Comparison of ENCODE assay signal across 17 mouse cellular contexts in genomic region chr4:140707615-140708014, GRCm38 (mm10). TPM values are rescaled to one million over a fixed set of nuclear protein-coding genes. Genes with fewer than 3 reads are reported as not detected.
DNase-seq lines count a peak whose midpoint lies in the region; ATAC-seq lines count a peak whose summit lies in the region.
"Had no signal": no experiment of that assay in that cellular context is flagged by ENCODE, and none has a peak within 500 bp of the region (broad histone marks: within the 10 kb centered on the region; RNA-seq: fewer than 3 reads in every experiment).

No protein-coding gene starts in this region.

- H3K4me3 ChIP-seq in limb, embryonic 12.5 days (replicated peaks): no peak overlapping the region
- no peak overlapping the region for H3K4me3 ChIP-seq in limb, embryonic 10.5 days
- no peak overlapping the region for H3K4me3 ChIP-seq in intestine, embryonic 14.5 days (ENCODE audit: low read depth, low read length)
- no peak overlapping the region for H3K4me3 ChIP-seq in neural tube, embryonic 13.5 days
- H3K4me3 ChIP-seq: hindbrain, embryonic 15.5 days; left cerebral cortex, adult 2 months; limb, embryonic 15.5 days; midbrain, embryonic 13.5 days had no signal

- DNase-seq in gastrocnemius, adult 8-10 months (ENCODE audit: low spot score in 2 of 2): peak; percentile 42 to 55
- no peak for DNase-seq in gastrocnemius, postnatal 4 days (ENCODE audit: low spot score in 2 of 2)
- DNase-seq in limb, embryonic 10.5 days (ENCODE audit: low spot score): no peak
- DNase-seq in intestine, embryonic 14.5 days (ENCODE audit: low spot score): no peak
- DNase-seq in adipocyte (ENCODE audit: low spot score): no peak
- DNase-seq: adrenal gland, postnatal 36 days; cerebellum, postnatal 14 days; retina, postnatal 1 day had no signal

- no peak overlapping the region for H3K4me2 ChIP-seq in limb, embryonic 12.5 days
- no peak overlapping the region for H3K4me2 ChIP-seq in intestine, embryonic 14.5 days (ENCODE audit: low read length)
- no peak overlapping the region for H3K4me2 ChIP-seq in neural tube, embryonic 13.5 days
- H3K4me2 ChIP-seq: hindbrain, embryonic 15.5 days; limb, embryonic 15.5 days; midbrain, embryonic 13.5 days had no signal

- no peak for ATAC-seq in limb, embryonic 12.5 days (ENCODE audit: insufficient number of reproducible peaks, insufficient read depth, low FRiP score, low TSS enrichment, low read depth)
- no peak for ATAC-seq in intestine, embryonic 14.5 days (replicated peaks; ENCODE audit: low FRiP score, low TSS enrichment, low read depth)
- no peak for ATAC-seq in neural tube, embryonic 13.5 days (ENCODE audit: low read depth)
- ATAC-seq: midbrain, embryonic 13.5 days had no signal

- H3K27me3 ChIP-seq in limb, embryonic 12.5 days: no peaks in the 10 kb centered on the region
- H3K27me3 ChIP-seq in limb, embryonic 10.5 days (ENCODE audit: low read depth, poor library complexity, severe bottlenecking): no peaks in the 10 kb centered on the region
- H3K27me3 ChIP-seq in intestine, embryonic 14.5 days (replicated peaks; ENCODE audit: control insufficient read depth, insufficient read depth, low read length): no peaks in the 10 kb centered on the region
- H3K27me3 ChIP-seq in neural tube, embryonic 13.5 days: no peaks in the 10 kb centered on the region
- H3K27me3 ChIP-seq: hindbrain, embryonic 15.5 days; limb, embryonic 15.5 days; midbrain, embryonic 13.5 days had no signal

- H3K9me3 ChIP-seq in limb, embryonic 12.5 days: no peaks in the 10 kb centered on the region
- no peaks in the 10 kb centered on the region for H3K9me3 ChIP-seq in limb, embryonic 10.5 days (replicated peaks)
- no peaks in the 10 kb centered on the region for H3K9me3 ChIP-seq in intestine, embryonic 14.5 days (ENCODE audit: control insufficient read depth, low read length)
- H3K9me3 ChIP-seq in neural tube, embryonic 13.5 days: no peaks in the 10 kb centered on the region
- H3K9me3 ChIP-seq: hindbrain, embryonic 15.5 days; limb, embryonic 15.5 days; midbrain, embryonic 13.5 days had no signal

- WGBS in limb, embryonic 12.5 days: 82% methylated on average over 4 of the region's 4 CpGs
- WGBS in limb, embryonic 10.5 days: 87% methylated on average over 4 of the region's 4 CpGs
- 67% methylated on average over 4 of the region's 4 CpGs for WGBS in intestine, embryonic 14.5 days
- WGBS in neural tube, embryonic 13.5 days: 84% methylated on average over 4 of the region's 4 CpGs

- H3K9ac ChIP-seq in limb, embryonic 12.5 days (replicated peaks): 0 out of 2 replicates have a peak overlapping the region, but pooled peaks have one; percentile 8
- no peak overlapping the region for H3K9ac ChIP-seq in intestine, embryonic 14.5 days (ENCODE audit: low read length)
- H3K9ac ChIP-seq in neural tube, embryonic 13.5 days: peak overlapping the region; percentile 52; the same call in 1 of the 2 replicates
- H3K9ac ChIP-seq: hindbrain, embryonic 15.5 days; limb, embryonic 15.5 days; midbrain, embryonic 13.5 days had no signal

- peaks cover 87% of the 10 kb centered on the region for H3K36me3 ChIP-seq in limb, embryonic 12.5 days
- peaks cover 97% of the 10 kb centered on the region for H3K36me3 ChIP-seq in limb, embryonic 10.5 days
- H3K36me3 ChIP-seq in intestine, embryonic 14.5 days (ENCODE audit: control insufficient read depth, insufficient read depth, low read length): peaks cover 68% of the 10 kb centered on the region
- H3K36me3 ChIP-seq in neural tube, embryonic 13.5 days: peaks cover 78% of the 10 kb centered on the region

- H3K4me1 ChIP-seq in limb, embryonic 12.5 days (replicated peaks): peaks cover 52% of the 10 kb centered on the region
- peaks cover 56% of the 10 kb centered on the region for H3K4me1 ChIP-seq in limb, embryonic 10.5 days
- H3K4me1 ChIP-seq in intestine, embryonic 14.5 days (replicated peaks; ENCODE audit: control insufficient read depth, insufficient read depth, low read length): peaks cover 28% of the 10 kb centered on the region
- H3K4me1 ChIP-seq in neural tube, embryonic 13.5 days (replicated peaks): peaks cover 85% of the 10 kb centered on the region

- no peak overlapping the region for H3K27ac ChIP-seq in limb, embryonic 12.5 days
- H3K27ac ChIP-seq in limb, embryonic 10.5 days: no peak overlapping the region
- H3K27ac ChIP-seq in intestine, embryonic 14.5 days (ENCODE audit: low read depth): peak overlapping the region; percentile 27; the same call in 1 of the 2 replicates
- 0 out of 2 replicates have a peak overlapping the region, but pooled peaks have one; percentile 13 for H3K27ac ChIP-seq in neural tube, embryonic 13.5 days (replicated peaks)
- H3K27ac ChIP-seq: hindbrain, embryonic 15.5 days; left cerebral cortex, adult 2 months; limb, embryonic 15.5 days; midbrain, embryonic 13.5 days had no signal

RNA-seq across cellular contexts. Expression of gene Rcc2, which starts 7.3 kb away (rescaled TPM):
- total RNA-seq in gastrocnemius, adult 8-10 months (2022): 1 to 10 TPM; 6.0 to 7.8 (median 6.4) TPM
- 10 to 100 TPM; 43.3 to 44.1 TPM for total RNA-seq in gastrocnemius, postnatal 4 days (2021)
- polyA plus RNA-seq in limb, embryonic 12.5 days (2016; fragmentation: Nextera tagmentation; extraction: Ambion mirVana): 75.8 and 139 TPM in 2 replicates
- 70.6 and 95.2 TPM in 2 replicates for polyA plus RNA-seq in limb, embryonic 10.5 days (2016; fragmentation: Nextera tagmentation; extraction: Ambion mirVana)
- polyA plus RNA-seq in intestine, embryonic 14.5 days (2014; fragmentation: Nextera tagmentation; extraction: Ambion mirVana): 29.8 and 30.7 TPM in 2 replicates
- polyA plus RNA-seq in neural tube, embryonic 13.5 days (2015; fragmentation: Nextera tagmentation; extraction: Ambion mirVana): 23.4 and 30.7 TPM in 2 replicates

RNA-seq across cellular contexts. Expression of gene Padi6, which starts 34.8 kb away (rescaled TPM):
- total RNA-seq in gastrocnemius, adult 8-10 months (2022): not detected
- under 1 TPM in 1 of 2 experiments, not detected in 1; 0.10 TPM for total RNA-seq in gastrocnemius, postnatal 4 days (2021)
- polyA plus RNA-seq in limb, embryonic 12.5 days (2016; fragmentation: Nextera tagmentation; extraction: Ambion mirVana): not detected in 2 replicates
- not detected in 2 replicates for polyA plus RNA-seq in limb, embryonic 10.5 days (2016; fragmentation: Nextera tagmentation; extraction: Ambion mirVana)
- 0.07 TPM in 1 of 2 replicates, not detected in the other for polyA plus RNA-seq in intestine, embryonic 14.5 days (2014; fragmentation: Nextera tagmentation; extraction: Ambion mirVana)
- not detected in 2 replicates for polyA plus RNA-seq in neural tube, embryonic 13.5 days (2015; fragmentation: Nextera tagmentation; extraction: Ambion mirVana)
- total RNA-seq: adrenal gland, postnatal 36 days; left cerebral cortex, adult 2 months had no signal
- polyA plus RNA-seq: embryonic facial prominence, embryonic 11.5 days; hindbrain, embryonic 15.5 days; kidney, embryonic 14.5 days; limb, embryonic 15.5 days; midbrain, embryonic 13.5 days; neural tube, embryonic 11.5 days had no signal

RNA-seq across cellular contexts. Expression of gene Arhgef10l, which starts 41.8 kb away (rescaled TPM):
- total RNA-seq in gastrocnemius, adult 8-10 months (2022): 10 to 100 TPM; 50.0 to 66.3 (median 54.8) TPM
- 10 to 100 TPM; 53.6 to 54.6 TPM for total RNA-seq in gastrocnemius, postnatal 4 days (2021)
- 18.1 and 20.0 TPM in 2 replicates for polyA plus RNA-seq in limb, embryonic 12.5 days (2016; fragmentation: Nextera tagmentation; extraction: Ambion mirVana)
- polyA plus RNA-seq in limb, embryonic 10.5 days (2016; fragmentation: Nextera tagmentation; extraction: Ambion mirVana): 13.2 and 17.1 TPM in 2 replicates
- 15.2 and 16.3 TPM in 2 replicates for polyA plus RNA-seq in intestine, embryonic 14.5 days (2014; fragmentation: Nextera tagmentation; extraction: Ambion mirVana)
- polyA plus RNA-seq in neural tube, embryonic 13.5 days (2015; fragmentation: Nextera tagmentation; extraction: Ambion mirVana): 28.6 and 28.8 TPM in 2 replicates

Comparison
In these comparisons a context has a peak if more than half of its experiments do, and no peak if none do; other contexts are left out.
1. DNase-seq: peak in gastrocnemius, adult 8-10 months (2 of 2); none in gastrocnemius, postnatal 4 days (0 of 2), limb, embryonic 10.5 days (single experiment), intestine, embryonic 14.5 days (single experiment) and adipocyte (single experiment).
2. H3K27ac ChIP-seq: peak in intestine, embryonic 14.5 days (single experiment) and neural tube, embryonic 13.5 days (single experiment); none in limb, embryonic 12.5 days (single experiment) and limb, embryonic 10.5 days (single experiment).